Mouse (Mus musculus): ENCODE data around the gene Cbr4. TPM values are rescaled to one million over a fixed set of nuclear protein-coding genes. Genes with fewer than 3 reads are reported as not detected.

The Cbr4 gene
- polyA plus RNA-seq, 1 experiment from 2014 or later, result 23.8 TPM

GRCm38 (mm10) chr8:61470213-61470612 is 17.3 kb upstream of the Cbr4 start:
- WGBS, result 83% methylated on average over 4 of the region's 4 CpGs
- no peaks in the 10 kb centered on the region for H3K36me3 ChIP-seq
- H3K4me3 ChIP-seq, result no peak overlapping the region
- H3K4me1 ChIP-seq (replicated peaks), result no peaks in the 10 kb centered on the region
- no peaks in the 10 kb centered on the region for H3K27me3 ChIP-seq (ENCODE audit: insufficient read depth, poor library complexity, severe bottlenecking)
- H3K27ac ChIP-seq, result no peak overlapping the region
- DNase-seq (ENCODE audit: low spot score), result no peak
- H3K9me3 ChIP-seq, result no peaks in the 10 kb centered on the region

GRCm38 (mm10) chr8:61475251-61475673 is 12.3 kb upstream of the Cbr4 start:
- H3K4me1 ChIP-seq (replicated peaks), result peaks cover 7% of the 10 kb centered on the region; the same call in 1 of the 2 replicates
- no peak overlapping the region for H3K4me3 ChIP-seq
- no peaks in the 10 kb centered on the region for H3K27me3 ChIP-seq (ENCODE audit: insufficient read depth, poor library complexity, severe bottlenecking)
- H3K27ac ChIP-seq, result no peak overlapping the region
- no peaks in the 10 kb centered on the region for H3K36me3 ChIP-seq
- no peak for DNase-seq (ENCODE audit: low spot score)
- H3K9me3 ChIP-seq, result no peaks in the 10 kb centered on the region
- WGBS, result 64% methylated on average over 6 of the region's 6 CpGs

GRCm38 (mm10) chr8:61476160-61476559 is 11.4 kb upstream of the Cbr4 start:
- WGBS, result 83% methylated on average over 9 of the region's 9 CpGs
- Histone ChIP-seq H3K9me3 (no peaks in the 10 kb centered on the region), H3K27me3 (ENCODE audit: insufficient read depth, poor library complexity, severe bottlenecking) (no peaks in the 10 kb centered on the region), H3K4me1 (replicated peaks) (peaks cover 7% of the 10 kb centered on the region; the same call in 1 of the 2 replicates), H3K4me3 (no peak overlapping the region), H3K27ac (no peak overlapping the region), H3K36me3 (no peaks in the 10 kb centered on the region)
- no peak for DNase-seq (ENCODE audit: low spot score)

GRCm38 (mm10) chr8:61478150-61478549 is 9.4 kb upstream of the Cbr4 start:
- no peaks in the 10 kb centered on the region for H3K9me3 ChIP-seq
- H3K4me1 ChIP-seq (replicated peaks), result peaks cover 7% of the 10 kb centered on the region; the same call in 1 of the 2 replicates
- 93% methylated on average over 4 of the region's 4 CpGs for WGBS
- DNase-seq (ENCODE audit: low spot score), result no peak
- no peak overlapping the region for H3K4me3 ChIP-seq
- H3K27me3 ChIP-seq (ENCODE audit: insufficient read depth, poor library complexity, severe bottlenecking), result no peaks in the 10 kb centered on the region
- H3K36me3 ChIP-seq, result no peaks in the 10 kb centered on the region
- H3K27ac ChIP-seq, result no peak overlapping the region

- Histone ChIP-seq H3K36me3 (no peaks in the 10 kb centered on the region), H3K27ac (no peak overlapping the region), H3K27me3 (ENCODE audit: insufficient read depth, poor library complexity, severe bottlenecking) (no peaks in the 10 kb centered on the region), H3K4me3 (no peak overlapping the region), H3K4me1 (replicated peaks) (peaks cover 7% of the 10 kb centered on the region; the same call in 1 of the 2 replicates), H3K9me3 (no peaks in the 10 kb centered on the region)
- no peak for DNase-seq (ENCODE audit: low spot score)
- 87% methylated on average over 8 of the region's 8 CpGs for WGBS
Observed at GRCm38 (mm10) chr8:61478793-61479192, 8.7 kb upstream of the Cbr4 start.

GRCm38 (mm10) chr8:61479506-61480214 is 7.9 kb upstream of the Cbr4 start:
- Histone ChIP-seq H3K9me3 (no peaks in the 10 kb centered on the region), H3K36me3 (no peaks in the 10 kb centered on the region), H3K4me3 (no peak overlapping the region), H3K27me3 (ENCODE audit: insufficient read depth, poor library complexity, severe bottlenecking) (no peaks in the 10 kb centered on the region), H3K4me1 (replicated peaks) (peaks cover 7% of the 10 kb centered on the region; the same call in 1 of the 2 replicates), H3K27ac (peak overlapping the region; percentile 35; the same call in 1 of the 2 replicates)
- whole genome bisulfite sequencing, result 54% methylated on average over 11 of the region's 11 CpGs
- peak; percentile 58 for DNase-seq (ENCODE audit: low spot score)

GRCm38 (mm10) chr8:61480260-61480967 is 7.1 kb upstream of the Cbr4 start:
- Histone ChIP-seq H3K27me3 (ENCODE audit: insufficient read depth, poor library complexity, severe bottlenecking) (no peaks in the 10 kb centered on the region), H3K27ac (no peak overlapping the region), H3K4me1 (replicated peaks) (peaks cover 7% of the 10 kb centered on the region; the same call in 1 of the 2 replicates), H3K9me3 (no peaks in the 10 kb centered on the region), H3K4me3 (no peak overlapping the region), H3K36me3 (no peaks in the 10 kb centered on the region)
- DNase-seq (ENCODE audit: low spot score), result no peak
- WGBS, result 90% methylated on average over 14 of the region's 14 CpGs

- Histone ChIP-seq H3K9me3 (no peaks in the 10 kb centered on the region), H3K4me3 (peak overlapping the region; percentile 76), H3K4me1 (replicated peaks) (peaks cover 10% of the 10 kb centered on the region), H3K27ac (peak overlapping the region; percentile 94; the same call in 1 of the 2 replicates), H3K27me3 (ENCODE audit: insufficient read depth, poor library complexity, severe bottlenecking) (no peaks in the 10 kb centered on the region), H3K36me3 (peaks cover 6% of the 10 kb centered on the region)
- no peak for DNase-seq (ENCODE audit: low spot score)
- WGBS, result 98% methylated on average over 2 of the region's 2 CpGs
Observed at GRCm38 (mm10) chr8:61486923-61487529, 508 bp upstream of the Cbr4 start.

- Histone ChIP-seq H3K27me3 (ENCODE audit: insufficient read depth, poor library complexity, severe bottlenecking) (no peaks in the 10 kb centered on the region), H3K4me3 (peak overlapping the region; percentile 76), H3K27ac (0 out of 2 replicates have a peak overlapping the region, but pooled peaks have one; percentile 94)
Observed at GRCm38 (mm10) chr8:61488631-61489030, 1.1 kb downstream of the Cbr4 start.

GRCm38 (mm10) chr8:61497110-61497509 is 9.6 kb downstream of the Cbr4 start:
- 86% methylated on average over 4 of the region's 4 CpGs for WGBS
- no peak overlapping the region for H3K4me3 ChIP-seq
- DNase-seq (ENCODE audit: low spot score), result no peak

More at GRCm38 (mm10) chr8:61488631-61489030, 1.1 kb downstream of the Cbr4 start:
- DNase-seq (ENCODE audit: low spot score), result no peak
- peaks cover 15% of the 10 kb centered on the region for H3K36me3 ChIP-seq
- H3K4me1 ChIP-seq (replicated peaks), result peaks cover 10% of the 10 kb centered on the region
- WGBS, result 91% methylated on average over 8 of the region's 8 CpGs
- H3K9me3 ChIP-seq, result no peaks in the 10 kb centered on the region

GRCm38 (mm10) chr8:61499035-61499434 is 11.5 kb downstream of the Cbr4 start:
- no peaks in the 10 kb centered on the region for H3K27me3 ChIP-seq (ENCODE audit: insufficient read depth, poor library complexity, severe bottlenecking)
- H3K27ac ChIP-seq, result no peak overlapping the region
- no peaks in the 10 kb centered on the region for H3K4me1 ChIP-seq (replicated peaks)
- no peak overlapping the region for H3K4me3 ChIP-seq
- WGBS, result 65% methylated on average over 4 of the region's 4 CpGs
- DNase-seq (ENCODE audit: low spot score), result no peak
- peaks cover 39% of the 10 kb centered on the region for H3K36me3 ChIP-seq
- no peaks in the 10 kb centered on the region for H3K9me3 ChIP-seq

More at GRCm38 (mm10) chr8:61497110-61497509, 9.6 kb downstream of the Cbr4 start:
- H3K4me1 ChIP-seq (replicated peaks), result no peaks in the 10 kb centered on the region
- H3K9me3 ChIP-seq, result no peaks in the 10 kb centered on the region
- no peak overlapping the region for H3K27ac ChIP-seq
- no peaks in the 10 kb centered on the region for H3K27me3 ChIP-seq (ENCODE audit: insufficient read depth, poor library complexity, severe bottlenecking)
- H3K36me3 ChIP-seq, result peaks cover 38% of the 10 kb centered on the region

- Histone ChIP-seq H3K36me3 (peaks cover 34% of the 10 kb centered on the region), H3K9me3 (no peaks in the 10 kb centered on the region), H3K27ac (no peak overlapping the region), H3K27me3 (ENCODE audit: insufficient read depth, poor library complexity, severe bottlenecking) (no peaks in the 10 kb centered on the region), H3K4me1 (replicated peaks) (no peaks in the 10 kb centered on the region), H3K4me3 (no peak overlapping the region)
- DNase-seq (ENCODE audit: low spot score), result no peak
- WGBS, result 78% methylated on average over 3 of the region's 3 CpGs
Observed at GRCm38 (mm10) chr8:61500914-61501313, 13.4 kb downstream of the Cbr4 start.

GRCm38 (mm10) chr8:61502277-61502676 is 14.7 kb downstream of the Cbr4 start:
- Histone ChIP-seq H3K27me3 (ENCODE audit: insufficient read depth, poor library complexity, severe bottlenecking) (no peaks in the 10 kb centered on the region), H3K9me3 (no peaks in the 10 kb centered on the region), H3K4me1 (replicated peaks) (no peaks in the 10 kb centered on the region), H3K4me3 (no peak overlapping the region), H3K27ac (no peak overlapping the region), H3K36me3 (peaks cover 24% of the 10 kb centered on the region)
- no peak for DNase-seq (ENCODE audit: low spot score)

Data from hindbrain, embryonic 10.5 days (tissue).